Comparison of ENCODE assay signal across 8 mouse cellular contexts in genomic region chr9:75515464-75516113, GRCm38 (mm10). TPM values are rescaled to one million over a fixed set of nuclear protein-coding genes. Genes with fewer than 3 reads are reported as not detected.
DNase-seq lines count a peak whose midpoint lies in the region; ATAC-seq lines count a peak whose summit lies in the region.

No protein-coding gene starts in this region.

- peaks cover 54% of the 10 kb centered on the region for H3K36me3 ChIP-seq in embryonic facial prominence, embryonic 10.5 days (replicated peaks)

- WGBS in embryonic facial prominence, embryonic 10.5 days, result 66% methylated on average over 12 of the region's 12 CpGs

- H3K4me3 ChIP-seq in embryonic facial prominence, embryonic 10.5 days, result no peak overlapping the region

- peak; percentile 49 to 84 for ATAC-seq in hematopoietic stem cell, adult 5-6 weeks (replicated peaks in 1 of 2; ENCODE audit: insufficient read depth in 1 of 2, low FRiP score in 2 of 2, low TSS enrichment in 1 of 2, low read depth in 1 of 2, poor library complexity in 2 of 2, severe bottlenecking in 2 of 2)

- peak; percentile 28 to 76 for DNase-seq in adrenal gland, adult (ENCODE audit: inconsistent age in 2 of 2, low spot score in 1 of 2)
- no peak for DNase-seq in adrenal gland, postnatal 4 days (ENCODE audit: low spot score in 2 of 2)
- peak; percentile 68 for DNase-seq in adipocyte (ENCODE audit: low spot score)
- DNase-seq in embryonic facial prominence, embryonic 10.5 days (ENCODE audit: low spot score), result peak; percentile 50
- DNase-seq in layer of hippocampus, adult 9-10 months (ENCODE audit: low spot score), result peak; percentile 33
- DNase-seq in lung, postnatal 36 days, result peak; percentile 71
- DNase-seq in right cerebral cortex, postnatal 10 days (ENCODE audit: low spot score in 2 of 2), result peak; percentile 73 to 78

- H3K4me1 ChIP-seq in embryonic facial prominence, embryonic 10.5 days, result peaks cover 11% of the 10 kb centered on the region

- no peaks in the 10 kb centered on the region for H3K9me3 ChIP-seq in embryonic facial prominence, embryonic 10.5 days

- no peak overlapping the region for H3K27ac ChIP-seq in embryonic facial prominence, embryonic 10.5 days (replicated peaks)

- H3K27me3 ChIP-seq in embryonic facial prominence, embryonic 10.5 days (replicated peaks; ENCODE audit: low read depth, poor library complexity, severe bottlenecking), result no peaks in the 10 kb centered on the region

RNA-seq across cellular contexts. Expression of gene Tmod3, which starts 43.9 kb away (rescaled TPM):
- 10 to 100 TPM; 75.2 to 89.6 TPM for total RNA-seq in adrenal gland, postnatal 4 days (2021)
- 81.0 and 99.2 TPM in 2 replicates for polyA plus RNA-seq in embryonic facial prominence, embryonic 10.5 days (2016; fragmentation: Nextera tagmentation; extraction: Ambion mirVana)
- 103 and 104 TPM in 2 replicates for total RNA-seq in hematopoietic stem cell, adult 5-6 weeks (2017)

Comparison
In these comparisons a context has a peak if more than half of its experiments do, and no peak if none do; other contexts are left out.
1. DNase-seq: peak in adrenal gland, adult (2 of 2), adipocyte (single experiment), embryonic facial prominence, embryonic 10.5 days (single experiment), layer of hippocampus, adult 9-10 months (single experiment), lung, postnatal 36 days (single experiment) and right cerebral cortex, postnatal 10 days (2 of 2); none in adrenal gland, postnatal 4 days (0 of 2).